Mouse (Mus musculus): ENCODE data around the gene Doc2g. TPM values are rescaled to one million over a fixed set of nuclear protein-coding genes. Genes with fewer than 3 reads are reported as not detected.

Gene Doc2g
- total and polyA plus RNA-seq, 2 experiments from 2014 or later = 5.5 to 8.8 TPM

GRCm38 (mm10) chr19:3985261-3985681, 17.8 kb upstream of the Doc2g start:
- TF ChIP-seq CTCF (IDR thresholded peaks at IDR 0.05) = no peak
- Histone ChIP-seq H3K9me3 (ENCODE audit: low read length) (no peaks in the 10 kb centered on the region), H3K4me3 (ENCODE audit: low read depth, low read length) (no peak overlapping the region), H3K4me2 (ENCODE audit: low read depth, low read length, poor library complexity, severe bottlenecking) (no peak overlapping the region), H3K4me1 (ENCODE audit: insufficient read depth, low read length) (no peaks in the 10 kb centered on the region), H3K36me3 (ENCODE audit: insufficient read depth, low read length) (no peaks in the 10 kb centered on the region), H3K27me3 (ENCODE audit: insufficient read depth, low read length) (no peaks in the 10 kb centered on the region), H3K9ac (replicated peaks; ENCODE audit: low read length, poor library complexity, severe bottlenecking) (no peak overlapping the region), H3K27ac (ENCODE audit: low read depth, low read length) (no peak overlapping the region)
- 23% methylated on average over 8 of the region's 8 CpGs for WGBS
- DNase-seq (ENCODE audit: low spot score) = no peak
- ATAC-seq (ENCODE audit: low FRiP score) = no peak

GRCm38 (mm10) chr19:3986334-3986733, 16.8 kb upstream of the Doc2g start, which contains the start of gene Acy3:
Gene Acy3 (plus strand): TSS chr19:3986570.
- WGBS = 22% methylated on average over 8 of the region's 8 CpGs
- H3K9me3 ChIP-seq (ENCODE audit: low read length) = no peaks in the 10 kb centered on the region
- no peaks in the 10 kb centered on the region for H3K27me3 ChIP-seq (ENCODE audit: insufficient read depth, low read length)
- TF ChIP-seq CTCF (IDR thresholded peaks at IDR 0.05) = no peak
- no peak within 1 kb of the TSS for H3K4me3 ChIP-seq (ENCODE audit: low read depth, low read length)
- no peak for ATAC-seq (ENCODE audit: low FRiP score)
- no peak for DNase-seq (ENCODE audit: low spot score)
- H3K4me1 ChIP-seq (ENCODE audit: insufficient read depth, low read length) = no peaks in the 10 kb centered on the region
- H3K27ac ChIP-seq (ENCODE audit: low read depth, low read length) = no peak within 1 kb of the TSS
- no peak within 1 kb of the TSS for H3K4me2 ChIP-seq (ENCODE audit: low read depth, low read length, poor library complexity, severe bottlenecking)
- no peak within 1 kb of the TSS for H3K9ac ChIP-seq (replicated peaks; ENCODE audit: low read length, poor library complexity, severe bottlenecking)
- H3K36me3 ChIP-seq (ENCODE audit: insufficient read depth, low read length) = no peaks in the 10 kb centered on the region

- no peaks in the 10 kb centered on the region for H3K36me3 ChIP-seq (ENCODE audit: insufficient read depth, low read length)
- no peak overlapping the region for H3K4me2 ChIP-seq (ENCODE audit: low read depth, low read length, poor library complexity, severe bottlenecking)
- no peak for DNase-seq (ENCODE audit: low spot score)
- H3K4me3 ChIP-seq (ENCODE audit: low read depth, low read length) = no peak overlapping the region
- no peaks in the 10 kb centered on the region for H3K27me3 ChIP-seq (ENCODE audit: insufficient read depth, low read length)
- ATAC-seq (ENCODE audit: low FRiP score) = no peak
- no peak for TF ChIP-seq CTCF (IDR thresholded peaks at IDR 0.05)
- H3K27ac ChIP-seq (ENCODE audit: low read depth, low read length) = no peak overlapping the region
- WGBS = 93% methylated on average over 14 of the region's 14 CpGs
- H3K9me3 ChIP-seq (ENCODE audit: low read length) = no peaks in the 10 kb centered on the region
- H3K9ac ChIP-seq (replicated peaks; ENCODE audit: low read length, poor library complexity, severe bottlenecking) = no peak overlapping the region
- no peaks in the 10 kb centered on the region for H3K4me1 ChIP-seq (ENCODE audit: insufficient read depth, low read length)
Measured at GRCm38 (mm10) chr19:3988066-3988465, 15.0 kb upstream of the Doc2g start.

GRCm38 (mm10) chr19:3988750-3989149, 14.4 kb upstream of the Doc2g start:
- no peaks in the 10 kb centered on the region for H3K9me3 ChIP-seq (ENCODE audit: low read length)
- H3K9ac ChIP-seq (replicated peaks; ENCODE audit: low read length, poor library complexity, severe bottlenecking) = no peak overlapping the region
- H3K4me3 ChIP-seq (ENCODE audit: low read depth, low read length) = no peak overlapping the region
- peak; percentile 44 for TF ChIP-seq CTCF (IDR thresholded peaks at IDR 0.05)
- H3K4me2 ChIP-seq (ENCODE audit: low read depth, low read length, poor library complexity, severe bottlenecking) = no peak overlapping the region
- no peak overlapping the region for H3K27ac ChIP-seq (ENCODE audit: low read depth, low read length)
- ATAC-seq (ENCODE audit: low FRiP score) = no peak
- DNase-seq (ENCODE audit: low spot score) = no peak
- no peaks in the 10 kb centered on the region for H3K27me3 ChIP-seq (ENCODE audit: insufficient read depth, low read length)
- WGBS = 84% methylated on average over 4 of the region's 4 CpGs
- H3K4me1 ChIP-seq (ENCODE audit: insufficient read depth, low read length) = no peaks in the 10 kb centered on the region
- H3K36me3 ChIP-seq (ENCODE audit: insufficient read depth, low read length) = no peaks in the 10 kb centered on the region

- 56% methylated on average over 6 of the region's 6 CpGs for WGBS
- Histone ChIP-seq H3K9ac (replicated peaks; ENCODE audit: low read length, poor library complexity, severe bottlenecking) (no peak overlapping the region), H3K9me3 (ENCODE audit: low read length) (no peaks in the 10 kb centered on the region), H3K4me3 (ENCODE audit: low read depth, low read length) (no peak overlapping the region), H3K27ac (ENCODE audit: low read depth, low read length) (no peak overlapping the region), H3K36me3 (ENCODE audit: insufficient read depth, low read length) (no peaks in the 10 kb centered on the region), H3K4me2 (ENCODE audit: low read depth, low read length, poor library complexity, severe bottlenecking) (no peak overlapping the region), H3K4me1 (ENCODE audit: insufficient read depth, low read length) (no peaks in the 10 kb centered on the region), H3K27me3 (ENCODE audit: insufficient read depth, low read length) (no peaks in the 10 kb centered on the region)
- TF ChIP-seq CTCF (IDR thresholded peaks at IDR 0.05) = no peak
- no peak for ATAC-seq (ENCODE audit: low FRiP score)
- no peak for DNase-seq (ENCODE audit: low spot score)
Measured at GRCm38 (mm10) chr19:3990804-3991203, 12.3 kb upstream of the Doc2g start.

GRCm38 (mm10) chr19:3991562-3991961, 11.6 kb upstream of the Doc2g start:
- ATAC-seq (ENCODE audit: low FRiP score) (no peak), DNase-seq (ENCODE audit: low spot score) (no peak)
- H3K27ac ChIP-seq (ENCODE audit: low read depth, low read length) = no peak overlapping the region
- H3K27me3 ChIP-seq (ENCODE audit: insufficient read depth, low read length) = no peaks in the 10 kb centered on the region
- no peaks in the 10 kb centered on the region for H3K4me1 ChIP-seq (ENCODE audit: insufficient read depth, low read length)
- no peak overlapping the region for H3K4me2 ChIP-seq (ENCODE audit: low read depth, low read length, poor library complexity, severe bottlenecking)
- no peaks in the 10 kb centered on the region for H3K36me3 ChIP-seq (ENCODE audit: insufficient read depth, low read length)
- 96% methylated on average over 3 of the region's 3 CpGs for WGBS
- no peak overlapping the region for H3K9ac ChIP-seq (replicated peaks; ENCODE audit: low read length, poor library complexity, severe bottlenecking)
- no peaks in the 10 kb centered on the region for H3K9me3 ChIP-seq (ENCODE audit: low read length)
- TF ChIP-seq CTCF (IDR thresholded peaks at IDR 0.05) = no peak
- no peak overlapping the region for H3K4me3 ChIP-seq (ENCODE audit: low read depth, low read length)
